Mouse (Mus musculus): Measurements from ENCODE around the gene Katnb1.

Katnb1 gene

GRCm38 (mm10) chr8:95080381-95081341 is at the start of gene Katnb1:
TSS of gene Katnb1 (plus strand) at chr8:95081186.
- peak; percentile 100 for DNase-seq (ENCODE audit: extremely low spot score, low read depth, low spot score)

GRCm38 (mm10) chr8:95037106-95037925 is 43.7 kb upstream of the Katnb1 start:
- DNase-seq (ENCODE audit: extremely low spot score, low read depth, low spot score) = no peak

GRCm38 (mm10) chr8:95041883-95042784 is 38.9 kb upstream of the Katnb1 start:
- DNase-seq (ENCODE audit: extremely low spot score, low read depth, low spot score) = no peak

GRCm38 (mm10) chr8:95044811-95045210 is 36.2 kb upstream of the Katnb1 start:
- no peak for DNase-seq (ENCODE audit: extremely low spot score, low read depth, low spot score)

- no peak for DNase-seq (ENCODE audit: extremely low spot score, low read depth, low spot score)
Measured at GRCm38 (mm10) chr8:95046982-95047381, 34.0 kb upstream of the Katnb1 start.

GRCm38 (mm10) chr8:95047884-95048680 is 32.9 kb upstream of the Katnb1 start:
- DNase-seq (ENCODE audit: extremely low spot score, low read depth, low spot score) = no peak

- no peak for DNase-seq (ENCODE audit: extremely low spot score, low read depth, low spot score)
Measured at GRCm38 (mm10) chr8:95049636-95050035, 31.4 kb upstream of the Katnb1 start.

- no peak for DNase-seq (ENCODE audit: extremely low spot score, low read depth, low spot score)
Measured at GRCm38 (mm10) chr8:95054438-95054837, 26.5 kb upstream of the Katnb1 start.

GRCm38 (mm10) chr8:95054927-95055510 is 26.0 kb upstream of the Katnb1 start, which contains the start of gene Drc7:
TSS of gene Drc7 (plus strand) at chr8:95055103.
- DNase-seq (ENCODE audit: extremely low spot score, low read depth, low spot score) = no peak

- DNase-seq (ENCODE audit: extremely low spot score, low read depth, low spot score) = no peak
Measured at GRCm38 (mm10) chr8:95056414-95056813, 24.6 kb upstream of the Katnb1 start.

GRCm38 (mm10) chr8:95058661-95059060 is 22.3 kb upstream of the Katnb1 start:
- no peak for DNase-seq (ENCODE audit: extremely low spot score, low read depth, low spot score)

- DNase-seq (ENCODE audit: extremely low spot score, low read depth, low spot score) = no peak
Measured at GRCm38 (mm10) chr8:95059812-95060533, 21.0 kb upstream of the Katnb1 start.

- no peak for DNase-seq (ENCODE audit: extremely low spot score, low read depth, low spot score)
Measured at GRCm38 (mm10) chr8:95064531-95064930, 16.5 kb upstream of the Katnb1 start.

- no peak for DNase-seq (ENCODE audit: extremely low spot score, low read depth, low spot score)
Measured at GRCm38 (mm10) chr8:95067582-95067981, 13.4 kb upstream of the Katnb1 start.

- DNase-seq (ENCODE audit: extremely low spot score, low read depth, low spot score) = no peak
Measured at GRCm38 (mm10) chr8:95075504-95075903, 5.5 kb upstream of the Katnb1 start.

- DNase-seq (ENCODE audit: extremely low spot score, low read depth, low spot score) = no peak
Measured at GRCm38 (mm10) chr8:95076151-95076550, 4.8 kb upstream of the Katnb1 start.

GRCm38 (mm10) chr8:95078055-95078454 is 2.9 kb upstream of the Katnb1 start:
- DNase-seq (ENCODE audit: extremely low spot score, low read depth, low spot score) = no peak

- no peak for DNase-seq (ENCODE audit: extremely low spot score, low read depth, low spot score)
Measured at GRCm38 (mm10) chr8:95079305-95079704, 1.7 kb upstream of the Katnb1 start.

GRCm38 (mm10) chr8:95081650-95082049 is 664 bp downstream of the Katnb1 start:
- DNase-seq (ENCODE audit: extremely low spot score, low read depth, low spot score) = no peak
